Mouse (Mus musculus): ENCODE data around the gene Fyco1. TPM values are rescaled to one million over a fixed set of nuclear protein-coding genes. Genes with fewer than 3 reads are reported as not detected.
A peak's percentile ranks its signal among the peaks of the same experiment; 100 is the strongest.

The Fyco1 gene
- total and polyA plus RNA-seq, 2 experiments, result 5.9 to 22.9 TPM

- Histone ChIP-seq H3K4me3 (ENCODE audit: insufficient read depth, low read depth, low read length) (no peak within 1 kb of the TSS), H3K79me2 (ENCODE audit: control insufficient read depth, insufficient read depth, low read length) (no peaks in the 10 kb centered on the region), H3K36me3 (ENCODE audit: control insufficient read depth, insufficient read depth, low read length) (no peaks in the 10 kb centered on the region), H3K9ac (ENCODE audit: low read depth, low read length) (no peak within 1 kb of the TSS), H3K27ac (replicated peaks; ENCODE audit: insufficient read depth, low read depth, low read length) (no peak within 1 kb of the TSS), H3K4me1 (ENCODE audit: control insufficient read depth, insufficient read depth, low read length) (no peaks in the 10 kb centered on the region), H3K27me3 (ENCODE audit: control insufficient read depth, insufficient read depth, low read length) (no peaks in the 10 kb centered on the region)
- WGBS, result 83% methylated on average over 9 of the region's 9 CpGs
- no peak for DNase-seq (ENCODE audit: extremely low read depth, low read depth, low spot score)
- TF ChIP-seq CTCF (IDR thresholded peaks at IDR 0.05; ENCODE audit: low read depth, low read length) (no peak), POLR2A (IDR thresholded peaks at IDR 0.05; ENCODE audit: extremely low read depth, insufficient read depth, low read length) (no peak)
Observed at GRCm38 (mm10) chr9:123861929-123862328, 10.2 kb upstream of the Fyco1 start, which contains the start of gene Xcr1. TSS of gene Xcr1 (minus strand) at chr9:123862029.

GRCm38 (mm10) chr9:123856836-123857235, 5.1 kb upstream of the Fyco1 start:
- Histone ChIP-seq H3K4me3 (ENCODE audit: insufficient read depth, low read depth, low read length) (no peak overlapping the region), H3K9ac (ENCODE audit: low read depth, low read length) (no peak overlapping the region), H3K4me1 (ENCODE audit: control insufficient read depth, insufficient read depth, low read length) (peaks cover 3% of the 10 kb centered on the region), H3K27ac (replicated peaks; ENCODE audit: insufficient read depth, low read depth, low read length) (no peak overlapping the region), H3K27me3 (ENCODE audit: control insufficient read depth, insufficient read depth, low read length) (no peaks in the 10 kb centered on the region), H3K36me3 (ENCODE audit: control insufficient read depth, insufficient read depth, low read length) (no peaks in the 10 kb centered on the region), H3K79me2 (ENCODE audit: control insufficient read depth, insufficient read depth, low read length) (no peaks in the 10 kb centered on the region)
- 76% methylated on average over 2 of the region's 2 CpGs for WGBS
- TF ChIP-seq CTCF (IDR thresholded peaks at IDR 0.05; ENCODE audit: low read depth, low read length) (no peak), POLR2A (IDR thresholded peaks at IDR 0.05; ENCODE audit: extremely low read depth, insufficient read depth, low read length) (no peak)
- no peak for DNase-seq (ENCODE audit: extremely low read depth, low read depth, low spot score)

- no peak for TF ChIP-seq POLR2A (IDR thresholded peaks at IDR 0.05; ENCODE audit: extremely low read depth, insufficient read depth, low read length)
- TF ChIP-seq CTCF (IDR thresholded peaks at IDR 0.05; ENCODE audit: low read depth, low read length), result no peak
- DNase-seq (ENCODE audit: extremely low read depth, low read depth, low spot score), result no peak
- peak overlapping the region; percentile 35 for H3K4me3 ChIP-seq (ENCODE audit: insufficient read depth, low read depth, low read length)
Observed at GRCm38 (mm10) chr9:123852449-123853390, 1.0 kb upstream of the Fyco1 start.

GRCm38 (mm10) chr9:123851062-123851712, 512 bp downstream of the Fyco1 start:
- H3K4me1 ChIP-seq (ENCODE audit: control insufficient read depth, insufficient read depth, low read length), result peaks cover 11% of the 10 kb centered on the region
- H3K27me3 ChIP-seq (ENCODE audit: control insufficient read depth, insufficient read depth, low read length), result no peaks in the 10 kb centered on the region
- H3K4me3 ChIP-seq (ENCODE audit: insufficient read depth, low read depth, low read length), result peak overlapping the region; percentile 85
- H3K9ac ChIP-seq (ENCODE audit: low read depth, low read length), result peak overlapping the region; percentile 92
- DNase-seq (ENCODE audit: extremely low read depth, low read depth, low spot score), result peak; percentile 66
- no peaks in the 10 kb centered on the region for H3K36me3 ChIP-seq (ENCODE audit: control insufficient read depth, insufficient read depth, low read length)
- H3K79me2 ChIP-seq (ENCODE audit: control insufficient read depth, insufficient read depth, low read length), result peaks cover 16% of the 10 kb centered on the region; the same call in 1 of the 2 replicates
- H3K27ac ChIP-seq (replicated peaks; ENCODE audit: insufficient read depth, low read depth, low read length), result peak overlapping the region; percentile 95
- TF ChIP-seq CTCF (IDR thresholded peaks at IDR 0.05; ENCODE audit: low read depth, low read length) (no peak), POLR2A (IDR thresholded peaks at IDR 0.05; ENCODE audit: extremely low read depth, insufficient read depth, low read length) (no peak; the same call in 1 of the 2 replicates)
- under 1% methylated on average over 27 of the region's 27 CpGs for WGBS

More at GRCm38 (mm10) chr9:123852449-123853390, 1.0 kb upstream of the Fyco1 start:
- H3K27ac ChIP-seq (replicated peaks; ENCODE audit: insufficient read depth, low read depth, low read length), result peak overlapping the region; percentile 47
- H3K36me3 ChIP-seq (ENCODE audit: control insufficient read depth, insufficient read depth, low read length), result no peaks in the 10 kb centered on the region
- H3K4me1 ChIP-seq (ENCODE audit: control insufficient read depth, insufficient read depth, low read length), result peaks cover 11% of the 10 kb centered on the region
- H3K9ac ChIP-seq (ENCODE audit: low read depth, low read length), result peak overlapping the region; percentile 29
- WGBS, result 56% methylated on average over 5 of the region's 5 CpGs
- H3K27me3 ChIP-seq (ENCODE audit: control insufficient read depth, insufficient read depth, low read length), result no peaks in the 10 kb centered on the region
- H3K79me2 ChIP-seq (ENCODE audit: control insufficient read depth, insufficient read depth, low read length), result peaks cover 11% of the 10 kb centered on the region; the same call in 1 of the 2 replicates

GRCm38 (mm10) chr9:123850705-123851061, 1.0 kb downstream of the Fyco1 start:
- H3K27ac ChIP-seq (replicated peaks; ENCODE audit: insufficient read depth, low read depth, low read length), result peak overlapping the region; percentile 95
- no peaks in the 10 kb centered on the region for H3K36me3 ChIP-seq (ENCODE audit: control insufficient read depth, insufficient read depth, low read length)
- DNase-seq (ENCODE audit: extremely low read depth, low read depth, low spot score), result peak; percentile 89
- 0% methylated on average over 2 of the region's 2 CpGs for WGBS
- TF ChIP-seq CTCF (IDR thresholded peaks at IDR 0.05; ENCODE audit: low read depth, low read length), result no peak
- TF ChIP-seq POLR2A (IDR thresholded peaks at IDR 0.05; ENCODE audit: extremely low read depth, insufficient read depth, low read length), result 0 out of 2 replicates have a peak, but pooled peaks have one; percentile 9
- peak overlapping the region; percentile 92 for H3K9ac ChIP-seq (ENCODE audit: low read depth, low read length)
- peak overlapping the region; percentile 85 for H3K4me3 ChIP-seq (ENCODE audit: insufficient read depth, low read depth, low read length)
- H3K27me3 ChIP-seq (ENCODE audit: control insufficient read depth, insufficient read depth, low read length), result no peaks in the 10 kb centered on the region
- peaks cover 16% of the 10 kb centered on the region; the same call in 1 of the 2 replicates for H3K79me2 ChIP-seq (ENCODE audit: control insufficient read depth, insufficient read depth, low read length)
- H3K4me1 ChIP-seq (ENCODE audit: control insufficient read depth, insufficient read depth, low read length), result peaks cover 11% of the 10 kb centered on the region
